Mouse (Mus musculus): ENCODE measurements around the gene Hoxd12. TPM values are rescaled to one million over a fixed set of nuclear protein-coding genes. Genes with fewer than 3 reads are reported as not detected.

Hoxd12 gene
- polyA plus RNA-seq (2012) = not detected in 2 replicates

GRCm38 (mm10) chr2:74674881-74675665 is at the start of gene Hoxd12:
Gene Hoxd12 (plus strand): TSS chr2:74675013.
- Histone ChIP-seq H3K27me3 (ENCODE audit: control insufficient read depth) (peaks cover 100% of the 10 kb centered on the region), H3K9me3 (ENCODE audit: control insufficient read depth, low read length) (no peaks in the 10 kb centered on the region; the same call in 1 of the 2 replicates), H3K4me3 (replicated peaks) (no peak within 1 kb of the TSS), H3K4me1 (ENCODE audit: control insufficient read depth) (no peaks in the 10 kb centered on the region), H3K36me3 (ENCODE audit: control insufficient read depth) (no peaks in the 10 kb centered on the region)
- TF ChIP-seq GATA1 (IDR thresholded peaks at IDR 0.05; ENCODE audit: low read length) (no peak), TAL1 (IDR thresholded peaks at IDR 0.05; ENCODE audit: low read length) (no peak)

DNA sequence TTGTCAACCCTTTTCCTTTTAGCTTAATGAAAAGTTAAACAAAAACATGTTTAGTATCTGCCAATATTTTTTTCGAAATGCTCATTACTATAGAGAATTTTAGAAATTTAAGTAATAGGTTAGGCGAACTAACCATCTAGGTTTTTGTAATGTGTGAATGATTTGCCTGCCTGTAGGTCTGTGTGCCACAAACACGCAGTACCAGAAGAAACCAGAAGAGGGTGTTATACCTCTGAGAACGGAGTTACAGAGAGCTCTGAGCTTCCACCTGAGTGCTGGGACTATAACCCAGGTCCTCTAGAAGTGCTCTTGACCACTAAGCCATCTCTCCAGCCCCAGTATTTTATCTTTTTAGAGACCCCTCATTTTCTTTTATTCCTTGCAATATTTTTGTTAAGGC is 39.4 kb upstream of the Hoxd12 start:
- no peaks in the 10 kb centered on the region for H3K36me3 ChIP-seq (ENCODE audit: control insufficient read depth)
- no peak overlapping the region for H3K4me3 ChIP-seq (replicated peaks)
- no peak for TF ChIP-seq TAL1 (IDR thresholded peaks at IDR 0.05; ENCODE audit: low read length)
- TF ChIP-seq GATA1 (IDR thresholded peaks at IDR 0.05; ENCODE audit: low read length) = no peak
- H3K27me3 ChIP-seq (ENCODE audit: control insufficient read depth) = no peaks in the 10 kb centered on the region; the same call in 1 of the 2 replicates
- no peaks in the 10 kb centered on the region for H3K9me3 ChIP-seq (ENCODE audit: control insufficient read depth, low read length)
- no peaks in the 10 kb centered on the region for H3K4me1 ChIP-seq (ENCODE audit: control insufficient read depth)

DNA sequence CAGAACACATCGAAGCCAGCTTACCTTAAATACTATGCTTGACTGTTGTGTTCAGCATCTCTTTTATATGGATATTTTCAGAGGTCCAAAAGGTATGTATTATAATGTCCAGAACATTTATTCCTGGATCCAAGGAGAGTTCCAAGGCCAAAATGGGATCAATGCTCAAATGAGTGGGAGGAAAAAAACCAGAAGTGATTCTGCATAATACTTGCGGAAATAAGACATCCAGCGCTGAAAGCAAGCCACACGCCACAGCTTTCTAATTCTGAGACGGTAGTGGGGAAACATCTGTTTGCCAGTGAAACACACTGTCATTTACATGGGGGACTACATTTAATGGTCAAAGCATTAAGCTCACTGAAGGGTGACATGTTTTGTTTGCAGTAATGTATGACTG is 32.4 kb upstream of the Hoxd12 start:
- no peaks in the 10 kb centered on the region for H3K9me3 ChIP-seq (ENCODE audit: control insufficient read depth, low read length)
- H3K36me3 ChIP-seq (ENCODE audit: control insufficient read depth) = no peaks in the 10 kb centered on the region
- TF ChIP-seq GATA1 (IDR thresholded peaks at IDR 0.05; ENCODE audit: low read length) (no peak), TAL1 (IDR thresholded peaks at IDR 0.05; ENCODE audit: low read length) (no peak)
- H3K27me3 ChIP-seq (ENCODE audit: control insufficient read depth) = peaks cover 38% of the 10 kb centered on the region
- no peaks in the 10 kb centered on the region for H3K4me1 ChIP-seq (ENCODE audit: control insufficient read depth)
- H3K4me3 ChIP-seq (replicated peaks) = no peak overlapping the region

GRCm38 (mm10) chr2:74645631-74646030 is 29.2 kb upstream of the Hoxd12 start:
- no peak overlapping the region for H3K4me3 ChIP-seq (replicated peaks)
- H3K4me1 ChIP-seq (ENCODE audit: control insufficient read depth) = no peaks in the 10 kb centered on the region
- no peaks in the 10 kb centered on the region for H3K9me3 ChIP-seq (ENCODE audit: control insufficient read depth, low read length)
- H3K36me3 ChIP-seq (ENCODE audit: control insufficient read depth) = no peaks in the 10 kb centered on the region
- TF ChIP-seq TAL1 (IDR thresholded peaks at IDR 0.05; ENCODE audit: low read length) (no peak), GATA1 (IDR thresholded peaks at IDR 0.05; ENCODE audit: low read length) (no peak)
- peaks cover 70% of the 10 kb centered on the region for H3K27me3 ChIP-seq (ENCODE audit: control insufficient read depth)

GRCm38 (mm10) chr2:74647082-74647864 is 27.5 kb upstream of the Hoxd12 start:
- Histone ChIP-seq H3K27me3 (ENCODE audit: control insufficient read depth) (peaks cover 85% of the 10 kb centered on the region), H3K4me3 (replicated peaks) (no peak overlapping the region), H3K4me1 (ENCODE audit: control insufficient read depth) (no peaks in the 10 kb centered on the region), H3K36me3 (ENCODE audit: control insufficient read depth) (no peaks in the 10 kb centered on the region), H3K9me3 (ENCODE audit: control insufficient read depth, low read length) (no peaks in the 10 kb centered on the region)
- TF ChIP-seq TAL1 (IDR thresholded peaks at IDR 0.05; ENCODE audit: low read length) = no peak
- no peak for TF ChIP-seq GATA1 (IDR thresholded peaks at IDR 0.05; ENCODE audit: low read length)

DNA sequence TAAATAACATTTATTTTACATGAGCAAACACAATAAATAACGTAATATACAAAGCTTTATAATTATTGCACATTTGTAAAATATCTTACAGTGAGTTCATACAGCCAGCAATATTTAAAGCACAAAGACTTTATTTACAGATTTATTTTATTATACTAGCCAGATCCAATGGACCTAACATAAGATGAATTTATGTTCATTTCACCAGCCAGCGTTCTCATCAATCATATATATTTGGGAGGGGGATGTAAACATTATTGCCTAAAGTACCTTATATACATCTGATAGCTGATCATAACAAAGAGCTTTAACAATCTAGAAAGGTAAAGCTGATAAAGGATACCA is 21.8 kb upstream of the Hoxd12 start:
- Histone ChIP-seq H3K27me3 (ENCODE audit: control insufficient read depth) (peaks cover 100% of the 10 kb centered on the region), H3K4me3 (replicated peaks) (no peak overlapping the region)

GRCm38 (mm10) chr2:74653781-74654535 is 20.9 kb upstream of the Hoxd12 start:
- no peaks in the 10 kb centered on the region for H3K36me3 ChIP-seq (ENCODE audit: control insufficient read depth)
- H3K9me3 ChIP-seq (ENCODE audit: control insufficient read depth, low read length) = peaks cover 9% of the 10 kb centered on the region
- no peak overlapping the region for H3K4me3 ChIP-seq (replicated peaks)
- no peaks in the 10 kb centered on the region for H3K4me1 ChIP-seq (ENCODE audit: control insufficient read depth)
- H3K27me3 ChIP-seq (ENCODE audit: control insufficient read depth) = peaks cover 100% of the 10 kb centered on the region
- TF ChIP-seq TAL1 (IDR thresholded peaks at IDR 0.05; ENCODE audit: low read length) = no peak
- no peak for TF ChIP-seq GATA1 (IDR thresholded peaks at IDR 0.05; ENCODE audit: low read length)

More for the DNA sequence above, 21.8 kb upstream of the Hoxd12 start:
- no peaks in the 10 kb centered on the region for H3K36me3 ChIP-seq (ENCODE audit: control insufficient read depth)
- TF ChIP-seq GATA1 (IDR thresholded peaks at IDR 0.05; ENCODE audit: low read length) = no peak
- no peaks in the 10 kb centered on the region for H3K4me1 ChIP-seq (ENCODE audit: control insufficient read depth)
- H3K9me3 ChIP-seq (ENCODE audit: control insufficient read depth, low read length) = peaks cover 9% of the 10 kb centered on the region

DNA sequence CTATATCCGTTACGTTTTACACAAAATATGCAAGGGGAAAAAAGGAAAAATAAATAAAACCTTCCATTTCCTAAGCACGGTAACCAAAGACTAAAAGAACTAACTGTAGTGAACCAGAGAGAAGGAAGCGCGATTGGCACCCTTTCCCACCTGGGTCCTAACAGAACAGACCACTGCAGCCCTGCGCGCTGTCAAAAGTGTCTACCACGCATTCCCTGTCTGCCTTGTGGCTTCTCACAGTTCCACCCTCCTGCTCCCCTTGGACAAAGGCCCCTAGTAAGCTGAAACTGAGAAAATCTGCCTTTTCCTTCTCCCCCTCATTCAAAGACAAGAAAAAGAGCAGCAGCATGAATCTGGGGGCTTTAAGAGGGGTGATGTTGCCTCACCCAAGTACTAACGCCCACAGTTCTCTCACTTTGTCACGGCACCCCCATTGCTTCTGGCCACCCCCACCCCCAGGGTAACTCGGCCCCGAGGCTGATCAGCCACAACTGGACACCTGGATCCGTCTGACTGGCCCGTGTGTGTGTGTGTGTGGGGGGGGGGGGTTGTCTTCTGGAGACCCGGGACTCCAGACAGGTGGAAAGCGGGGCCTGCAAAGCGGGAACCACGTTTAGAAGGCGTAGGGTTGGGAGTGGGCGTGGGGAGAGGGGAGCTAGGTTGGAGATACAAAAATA is 19.9 kb upstream of the Hoxd12 start:
- TF ChIP-seq TAL1 (IDR thresholded peaks at IDR 0.05; ENCODE audit: low read length) = no peak
- H3K36me3 ChIP-seq (ENCODE audit: control insufficient read depth) = no peaks in the 10 kb centered on the region
- H3K4me3 ChIP-seq (replicated peaks) = no peak overlapping the region
- H3K9me3 ChIP-seq (ENCODE audit: control insufficient read depth, low read length) = peaks cover 9% of the 10 kb centered on the region
- peaks cover 100% of the 10 kb centered on the region for H3K27me3 ChIP-seq (ENCODE audit: control insufficient read depth)
- H3K4me1 ChIP-seq (ENCODE audit: control insufficient read depth) = no peaks in the 10 kb centered on the region

Measured in erythroblast, embryonic 14.5 days (primary cell).